Mouse (Mus musculus) myocyte (in vitro differentiated cells): ENCODE data around the gene Slc15a1. TPM values are rescaled to one million over a fixed set of nuclear protein-coding genes. Genes with fewer than 3 reads are reported as not detected.

Source experiments
- H3K27me3 ChIP-seq: one replicate; pipeline ENCODE4 v1.6.1; 2011; ENCODE audit not compliant: control insufficient read depth, insufficient read depth, insufficient read length
- H3K36me3 ChIP-seq: one replicate; pipeline ENCODE4 v1.6.1; 2011; ENCODE audit not compliant: control insufficient read depth, insufficient read depth
- H3K4me2 ChIP-seq: one replicate; pipeline ENCODE4 v1.6.1; 2011; ENCODE audit warnings: low read depth, control low read depth
- H3K4me3 ChIP-seq: one replicate; pipeline ENCODE4 v1.5.1; 2011; ENCODE audit warnings: mild to moderate bottlenecking, control low read depth, moderate library complexity
- H3K79me2 ChIP-seq: one replicate; pipeline ENCODE4 v1.6.1; 2011; ENCODE audit not compliant: control insufficient read depth, insufficient read depth
- H3ac ChIP-seq: one replicate; pipeline ENCODE4 v1.6.1; 2011; ENCODE audit not compliant: control insufficient read depth, insufficient read length
- CEBPB ChIP-seq: IDR thresholded peaks from 2 replicates; pipeline ENCODE4 v1.6.1; 2011; ENCODE audit warnings: mild to moderate bottlenecking, moderate library complexity; ENCODE audit not compliant: poor library complexity, insufficient read depth, severe bottlenecking
- E2F4 ChIP-seq: IDR thresholded peaks from one replicate; pipeline ENCODE4 v1.6.1; 2011; ENCODE audit warnings: mild to moderate bottlenecking, control low read depth, moderate library complexity; ENCODE audit not compliant: insufficient read depth
- MAX ChIP-seq: IDR thresholded peaks from one replicate; pipeline ENCODE4 v1.6.1; 2011; ENCODE audit warnings: low read depth, mild to moderate bottlenecking, control low read depth
- MYOD1 ChIP-seq, 3 experiments: IDR thresholded peaks; one replicate each; pipeline ENCODE4 v1.6.1; 2011; ENCODE audit warnings: control low read depth in 2 of 3, low read depth in 2 of 3, mild to moderate bottlenecking in 2 of 3, moderate library complexity in 1 of 3; ENCODE audit not compliant: insufficient read length in 2 of 3, control insufficient read depth in 1 of 3
- MYOG ChIP-seq, 3 experiments: IDR thresholded peaks; one replicate each; pipeline ENCODE4 v1.6.1; 2011; ENCODE audit warnings: control low read depth in 2 of 3, low read depth in 2 of 3, mild to moderate bottlenecking in 2 of 3; ENCODE audit not compliant: insufficient read length in 2 of 3, control insufficient read depth in 1 of 3, insufficient read depth in 1 of 3
- POLR2A ChIP-seq: IDR thresholded peaks from one replicate; pipeline ENCODE4 v1.6.1; 2011; ENCODE audit warnings: low read depth, mild to moderate bottlenecking, control low read depth, moderate library complexity; ENCODE audit not compliant: insufficient read length
- POLR2AphosphoS2 ChIP-seq: IDR thresholded peaks from one replicate; pipeline ENCODE4 v1.6.1; 2011; ENCODE audit warnings: low read depth, control low read depth; ENCODE audit not compliant: insufficient read length
- REST ChIP-seq: IDR thresholded peaks from one replicate; pipeline ENCODE4 v1.6.1; 2011; ENCODE audit warnings: mild to moderate bottlenecking, control low read depth, moderate library complexity; ENCODE audit not compliant: insufficient read depth, insufficient read length
- SRF ChIP-seq: IDR thresholded peaks from one replicate; pipeline ENCODE4 v1.6.1; 2011; ENCODE audit warnings: low read depth; ENCODE audit not compliant: control insufficient read depth, insufficient read length
- TCF12 ChIP-seq: IDR thresholded peaks from one replicate; pipeline ENCODE4 v1.6.1; 2011; ENCODE audit warnings: mild to moderate bottlenecking, control low read depth; ENCODE audit not compliant: poor library complexity, insufficient read depth, severe bottlenecking
- TCF3 ChIP-seq: IDR thresholded peaks from one replicate; pipeline ENCODE4 v1.6.1; 2011; ENCODE audit warnings: low read depth, control low read depth; ENCODE audit not compliant: insufficient read length
- USF1 ChIP-seq: IDR thresholded peaks from one replicate; pipeline ENCODE4 v1.6.1; 2011; ENCODE audit warnings: low read depth, mild to moderate bottlenecking, control low read depth, moderate library complexity
- polyA plus RNA-seq: library from polyadenylated mRNA; unstranded; fragments of >200 nt; fragmentation: generic; extraction: Trizol; gene quantifications from one replicate; pipeline ENCODE4 v1.2.1, GENCODE M21; 2012; ENCODE audit warnings: missing spikeins

The Slc15a1 gene
- polyA plus RNA-seq, 1 experiment = not detected

GRCm38 (mm10) chr14:121425004-121425793, 79.9 kb downstream of the Slc15a1 start:
- Histone ChIP-seq H3K79me2 (no peaks in the 10 kb centered on the region), H3K4me2 (no peak overlapping the region), H3K4me3 (no peak overlapping the region), H3ac (no peak overlapping the region), H3K27me3 (no peaks in the 10 kb centered on the region), H3K36me3 (no peaks in the 10 kb centered on the region)
- TF ChIP-seq MAX (no peak), TCF3 (no peak), SRF (no peak), MYOD1 (IDR thresholded peaks at IDR 0.05; ENCODE audit: control insufficient read depth in 1 of 3, insufficient read length in 2 of 3, low read depth in 2 of 3) (no peak), POLR2AphosphoS2 (no peak), CEBPB (no peak), REST (no peak), E2F4 (no peak), USF1 (no peak), TCF12 (no peak), MYOG (IDR thresholded peaks at IDR 0.05; ENCODE audit: control insufficient read depth in 1 of 3, insufficient read depth in 1 of 3, insufficient read length in 2 of 3, low read depth in 2 of 3) (no peak), POLR2A (no peak)

DNA sequence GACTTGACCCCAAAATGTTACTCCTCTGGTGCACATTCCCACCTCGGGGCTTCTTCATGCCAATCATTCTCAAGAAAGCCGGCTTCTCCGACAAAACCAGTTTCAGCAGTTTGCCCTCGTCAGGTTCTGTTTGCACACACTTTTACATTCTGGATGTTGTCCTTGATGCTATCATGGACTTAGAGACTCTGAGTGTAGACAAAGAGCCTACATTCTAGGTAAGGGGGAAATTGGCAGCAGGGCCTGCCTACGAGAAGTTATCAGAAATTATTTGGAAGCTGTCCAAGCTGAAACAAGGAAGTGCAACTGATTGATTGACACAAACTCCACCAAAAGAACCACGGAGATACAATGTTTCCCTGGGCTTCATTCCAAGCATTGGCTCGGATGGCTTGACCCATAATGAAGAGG, 81.7 kb downstream of the Slc15a1 start:
- H3K27me3 ChIP-seq = no peaks in the 10 kb centered on the region
- H3K36me3 ChIP-seq = no peaks in the 10 kb centered on the region
- TF ChIP-seq MYOD1 (IDR thresholded peaks at IDR 0.05; ENCODE audit: control insufficient read depth in 1 of 3, insufficient read length in 2 of 3, low read depth in 2 of 3) = no peak
- TF ChIP-seq POLR2AphosphoS2 = no peak
- TF ChIP-seq USF1 = no peak
- TF ChIP-seq MYOG (IDR thresholded peaks at IDR 0.05; ENCODE audit: control insufficient read depth in 1 of 3, insufficient read depth in 1 of 3, insufficient read length in 2 of 3, low read depth in 2 of 3) = no peak
- no peak for TF ChIP-seq E2F4
- TF ChIP-seq MAX = no peak
- TF ChIP-seq REST = no peak
- TF ChIP-seq POLR2A = no peak
- no peak for TF ChIP-seq SRF
- TF ChIP-seq CEBPB = no peak
- TF ChIP-seq TCF12 = no peak
- TF ChIP-seq TCF3 = no peak
- no peaks in the 10 kb centered on the region for H3K79me2 ChIP-seq
- no peak overlapping the region for H3K4me3 ChIP-seq
- no peak overlapping the region for H3K4me2 ChIP-seq
- H3ac ChIP-seq = no peak overlapping the region

GRCm38 (mm10) chr14:121422664-121423340, 82.2 kb downstream of the Slc15a1 start:
- H3K36me3 ChIP-seq = no peaks in the 10 kb centered on the region
- H3K4me3 ChIP-seq = no peak overlapping the region
- no peaks in the 10 kb centered on the region for H3K27me3 ChIP-seq
- no peak overlapping the region for H3ac ChIP-seq
- H3K79me2 ChIP-seq = no peaks in the 10 kb centered on the region
- TF ChIP-seq CEBPB = no peak
- H3K4me2 ChIP-seq = peak overlapping the region; percentile 44

- TF ChIP-seq CEBPB = no peak
- no peak for TF ChIP-seq USF1
Observed at GRCm38 (mm10) chr14:121422000-121422399, 83.1 kb downstream of the Slc15a1 start.

GRCm38 (mm10) chr14:121417594-121417993, 87.5 kb downstream of the Slc15a1 start:
- no peaks in the 10 kb centered on the region for H3K36me3 ChIP-seq
- H3ac ChIP-seq = no peak overlapping the region

More at GRCm38 (mm10) chr14:121422000-121422399, 83.1 kb downstream of the Slc15a1 start:
- Histone ChIP-seq H3K79me2 (no peaks in the 10 kb centered on the region), H3K27me3 (no peaks in the 10 kb centered on the region), H3K4me3 (no peak overlapping the region), H3K36me3 (no peaks in the 10 kb centered on the region), H3K4me2 (no peak overlapping the region), H3ac (no peak overlapping the region)

More at GRCm38 (mm10) chr14:121417594-121417993, 87.5 kb downstream of the Slc15a1 start:
- H3K79me2 ChIP-seq = no peaks in the 10 kb centered on the region
- no peak overlapping the region for H3K4me3 ChIP-seq
- no peaks in the 10 kb centered on the region for H3K27me3 ChIP-seq
- H3K4me2 ChIP-seq = peak overlapping the region; percentile 51
- TF ChIP-seq CEBPB (peak; percentile 58; the same call in 1 of the 2 replicates), POLR2AphosphoS2 (no peak)
